Mouse (Mus musculus): ENCODE results near the gene Nxn. TPM values are rescaled to one million over a fixed set of nuclear protein-coding genes. Genes with fewer than 3 reads are reported as not detected.

Nxn gene
- polyA plus RNA-seq, 1 experiment from 2014 or later: 74.8 TPM

GRCm38 (mm10) chr11:76399587-76400330, 819 bp upstream of the Nxn start:
- Histone ChIP-seq H3K4me2 (replicated peaks) (peak overlapping the region; percentile 74), H3K9ac (no peak overlapping the region), H3K36me3 (no peaks in the 10 kb centered on the region), H3K27me3 (no peaks in the 10 kb centered on the region; the same call in 1 of the 2 replicates), H3K27ac (replicated peaks) (peak overlapping the region; percentile 88), H3K4me1 (peaks cover 33% of the 10 kb centered on the region), H3K9me3 (replicated peaks) (no peaks in the 10 kb centered on the region), H3K4me3 (replicated peaks) (peak overlapping the region; percentile 86)
- WGBS: 4% methylated on average over 11 of the region's 11 CpGs
- ATAC-seq (ENCODE audit: insufficient number of reproducible peaks, low FRiP score, low TSS enrichment, low read depth): peak; percentile 22

GRCm38 (mm10) chr11:76398312-76398797, 585 bp downstream of the Nxn start:
- Histone ChIP-seq H3K27me3 (no peaks in the 10 kb centered on the region), H3K4me1 (peaks cover 40% of the 10 kb centered on the region), H3K36me3 (no peaks in the 10 kb centered on the region), H3K9me3 (replicated peaks) (no peaks in the 10 kb centered on the region), H3K9ac (peak overlapping the region; percentile 90), H3K4me3 (replicated peaks) (peak overlapping the region; percentile 86), H3K4me2 (replicated peaks) (peak overlapping the region; percentile 74), H3K27ac (replicated peaks) (peak overlapping the region; percentile 88)
- peak; percentile 61 for ATAC-seq (ENCODE audit: insufficient number of reproducible peaks, low FRiP score, low TSS enrichment, low read depth)
- WGBS: under 1% methylated on average over 32 of the region's 33 CpGs

- peak overlapping the region; percentile 88 for H3K27ac ChIP-seq (replicated peaks)
- no peaks in the 10 kb centered on the region for H3K36me3 ChIP-seq
- H3K4me1 ChIP-seq: peaks cover 46% of the 10 kb centered on the region
- no peak for ATAC-seq (ENCODE audit: insufficient number of reproducible peaks, low FRiP score, low TSS enrichment, low read depth)
- H3K4me3 ChIP-seq (replicated peaks): peak overlapping the region; percentile 86
- no peaks in the 10 kb centered on the region for H3K9me3 ChIP-seq (replicated peaks)
- WGBS: under 1% methylated on average over 26 of the region's 26 CpGs
- H3K9ac ChIP-seq: peak overlapping the region; percentile 90
- H3K4me2 ChIP-seq (replicated peaks): peak overlapping the region; percentile 74
- no peaks in the 10 kb centered on the region for H3K27me3 ChIP-seq
Observed at GRCm38 (mm10) chr11:76397650-76398311, 1.2 kb downstream of the Nxn start.

GRCm38 (mm10) chr11:76392996-76393395, 5.9 kb downstream of the Nxn start:
- no peak overlapping the region for H3K4me3 ChIP-seq (replicated peaks)
- peaks cover 58% of the 10 kb centered on the region for H3K4me1 ChIP-seq
- H3K27ac ChIP-seq (replicated peaks): no peak overlapping the region
- H3K36me3 ChIP-seq: peaks cover 15% of the 10 kb centered on the region; the same call in 1 of the 2 replicates
- WGBS: 86% methylated on average over 11 of the region's 11 CpGs
- H3K9me3 ChIP-seq (replicated peaks): no peaks in the 10 kb centered on the region
- H3K27me3 ChIP-seq: no peaks in the 10 kb centered on the region
- ATAC-seq (ENCODE audit: insufficient number of reproducible peaks, low FRiP score, low TSS enrichment, low read depth): no peak
- H3K9ac ChIP-seq: no peak overlapping the region
- H3K4me2 ChIP-seq (replicated peaks): no peak overlapping the region; the same call in 1 of the 2 replicates

- no peak for ATAC-seq (ENCODE audit: insufficient number of reproducible peaks, low FRiP score, low TSS enrichment, low read depth)
- WGBS: 73% methylated on average over 7 of the region's 7 CpGs
- Histone ChIP-seq H3K27ac (replicated peaks) (0 out of 2 replicates have a peak overlapping the region, but pooled peaks have one; percentile 3), H3K4me3 (replicated peaks) (no peak overlapping the region), H3K4me2 (replicated peaks) (no peak overlapping the region; the same call in 1 of the 2 replicates), H3K9me3 (replicated peaks) (no peaks in the 10 kb centered on the region), H3K27me3 (no peaks in the 10 kb centered on the region), H3K9ac (no peak overlapping the region), H3K36me3 (peaks cover 15% of the 10 kb centered on the region; the same call in 1 of the 2 replicates), H3K4me1 (peaks cover 58% of the 10 kb centered on the region)
Observed at GRCm38 (mm10) chr11:76392532-76392931, 6.4 kb downstream of the Nxn start.

- 35% methylated on average over 7 of the region's 7 CpGs for WGBS
- no peak overlapping the region for H3K9ac ChIP-seq
- peaks cover 56% of the 10 kb centered on the region for H3K4me1 ChIP-seq
Observed at GRCm38 (mm10) chr11:76388711-76389110, 10.2 kb downstream of the Nxn start.

GRCm38 (mm10) chr11:76387097-76387496, 11.8 kb downstream of the Nxn start:
- ATAC-seq (ENCODE audit: insufficient number of reproducible peaks, low FRiP score, low TSS enrichment, low read depth): no peak
- WGBS: 77% methylated on average over 1 of the region's 1 CpGs

More at GRCm38 (mm10) chr11:76388711-76389110, 10.2 kb downstream of the Nxn start:
- Histone ChIP-seq H3K4me3 (replicated peaks) (no peak overlapping the region), H3K27me3 (no peaks in the 10 kb centered on the region), H3K9me3 (replicated peaks) (no peaks in the 10 kb centered on the region), H3K36me3 (peaks cover 15% of the 10 kb centered on the region; the same call in 1 of the 2 replicates), H3K27ac (replicated peaks) (0 out of 2 replicates have a peak overlapping the region, but pooled peaks have one; percentile 22), H3K4me2 (replicated peaks) (no peak overlapping the region)
- ATAC-seq (ENCODE audit: insufficient number of reproducible peaks, low FRiP score, low TSS enrichment, low read depth): no peak

GRCm38 (mm10) chr11:76385746-76386145, 13.2 kb downstream of the Nxn start:
- peaks cover 2% of the 10 kb centered on the region; the same call in 1 of the 2 replicates for H3K36me3 ChIP-seq
- peaks cover 70% of the 10 kb centered on the region for H3K4me1 ChIP-seq
- H3K4me3 ChIP-seq (replicated peaks): no peak overlapping the region
- H3K27me3 ChIP-seq: no peaks in the 10 kb centered on the region
- H3K9ac ChIP-seq: no peak overlapping the region
- no peak overlapping the region for H3K4me2 ChIP-seq (replicated peaks)
- no peak for ATAC-seq (ENCODE audit: insufficient number of reproducible peaks, low FRiP score, low TSS enrichment, low read depth)
- H3K27ac ChIP-seq (replicated peaks): no peak overlapping the region
- no peaks in the 10 kb centered on the region for H3K9me3 ChIP-seq (replicated peaks)
- WGBS: 48% methylated on average over 3 of the region's 3 CpGs

More at GRCm38 (mm10) chr11:76387097-76387496, 11.8 kb downstream of the Nxn start:
- Histone ChIP-seq H3K4me1 (peaks cover 60% of the 10 kb centered on the region), H3K36me3 (peaks cover 13% of the 10 kb centered on the region; the same call in 1 of the 2 replicates), H3K9me3 (replicated peaks) (no peaks in the 10 kb centered on the region), H3K27ac (replicated peaks) (no peak overlapping the region), H3K9ac (no peak overlapping the region), H3K27me3 (no peaks in the 10 kb centered on the region), H3K4me3 (replicated peaks) (no peak overlapping the region), H3K4me2 (replicated peaks) (no peak overlapping the region)

- no peak overlapping the region for H3K4me3 ChIP-seq (replicated peaks)
- H3K36me3 ChIP-seq: no peaks in the 10 kb centered on the region
- no peak overlapping the region for H3K4me2 ChIP-seq (replicated peaks)
- H3K9ac ChIP-seq: no peak overlapping the region
- H3K27ac ChIP-seq (replicated peaks): peak overlapping the region; percentile 65
- no peaks in the 10 kb centered on the region for H3K9me3 ChIP-seq (replicated peaks)
- no peak for ATAC-seq (ENCODE audit: insufficient number of reproducible peaks, low FRiP score, low TSS enrichment, low read depth)
- H3K27me3 ChIP-seq: no peaks in the 10 kb centered on the region
- WGBS: 65% methylated on average over 4 of the region's 4 CpGs
- H3K4me1 ChIP-seq: peaks cover 76% of the 10 kb centered on the region
Observed at GRCm38 (mm10) chr11:76385017-76385416, 13.9 kb downstream of the Nxn start.

GRCm38 (mm10) chr11:76384307-76384706, 14.6 kb downstream of the Nxn start:
- Histone ChIP-seq H3K9ac (no peak overlapping the region), H3K4me1 (peaks cover 75% of the 10 kb centered on the region), H3K9me3 (replicated peaks) (no peaks in the 10 kb centered on the region), H3K36me3 (peaks cover 4% of the 10 kb centered on the region; the same call in 1 of the 2 replicates), H3K27ac (replicated peaks) (peak overlapping the region; percentile 65), H3K27me3 (no peaks in the 10 kb centered on the region), H3K4me3 (replicated peaks) (no peak overlapping the region), H3K4me2 (replicated peaks) (peak overlapping the region; percentile 3; the same call in 1 of the 2 replicates)
- ATAC-seq (ENCODE audit: insufficient number of reproducible peaks, low FRiP score, low TSS enrichment, low read depth): no peak
- WGBS: 43% methylated on average over 5 of the region's 5 CpGs

GRCm38 (mm10) chr11:76382711-76383324, 16.1 kb downstream of the Nxn start:
- Histone ChIP-seq H3K4me1 (peaks cover 62% of the 10 kb centered on the region), H3K4me2 (replicated peaks) (no peak overlapping the region), H3K27ac (replicated peaks) (peak overlapping the region; percentile 0; the same call in 1 of the 2 replicates), H3K9me3 (replicated peaks) (no peaks in the 10 kb centered on the region), H3K4me3 (replicated peaks) (no peak overlapping the region), H3K27me3 (no peaks in the 10 kb centered on the region), H3K36me3 (peaks cover 4% of the 10 kb centered on the region; the same call in 1 of the 2 replicates), H3K9ac (no peak overlapping the region)
- WGBS: 44% methylated on average over 13 of the region's 13 CpGs
- ATAC-seq (ENCODE audit: insufficient number of reproducible peaks, low FRiP score, low TSS enrichment, low read depth): no peak
